Mouse (Mus musculus) hindbrain, embryonic 11.5 days (tissue): ENCODE results near the gene Rfc1. TPM values are rescaled to one million over a fixed set of nuclear protein-coding genes. Genes with fewer than 3 reads are reported as not detected.
"Not testable (repeated sequence)": the region's sequence is repeated elsewhere in the genome, so short reads cannot be mapped to it uniquely, and the experiment has no call there.

ENCODE experiments used
- ATAC-seq: fragments of 200-750 bp; cut with Nextera tagmentation; 2 replicates; pipeline ENCODE4 v1.8.0; 2017; ENCODE audit warnings: mild to moderate bottlenecking, moderate TSS enrichment, moderate library complexity; ENCODE audit not compliant: low FRiP score
- DNase-seq: peaks from one replicate; pipeline ENCODE4 v3.0.0-alpha.2; 2015; ENCODE audit warnings: low spot score
- H3K27ac ChIP-seq: fragments of 300-500 bp; sonication (generic); 2 replicates; pipeline ENCODE4 v1.5.1; 2014; ENCODE audit warnings: mild to moderate bottlenecking, low read depth, low read length
- H3K27me3 ChIP-seq: fragments of 300-500 bp; sonication (generic); 2 replicates; pipeline ENCODE4 v1.6.1; 2014; ENCODE audit warnings: mild to moderate bottlenecking, low read length, moderate library complexity, mixed read lengths; ENCODE audit not compliant: control insufficient read depth, insufficient read depth
- H3K36me3 ChIP-seq: fragments of 300-500 bp; sonication (generic); 2 replicates; pipeline ENCODE4 v1.6.1; 2014; ENCODE audit warnings: mild to moderate bottlenecking, low read length, moderate library complexity, mixed read lengths; ENCODE audit not compliant: control insufficient read depth, insufficient read depth
- H3K4me1 ChIP-seq: fragments of 300-500 bp; sonication (generic); replicated peaks from 2 replicates; pipeline ENCODE4 v1.6.1; 2014; ENCODE audit warnings: low read length, mixed read lengths; ENCODE audit not compliant: control insufficient read depth, insufficient read depth
- H3K4me2 ChIP-seq: fragments of 300-500 bp; sonication (generic); replicated peaks from 2 replicates; pipeline ENCODE4 v1.6.1; 2014; ENCODE audit warnings: mild to moderate bottlenecking, low read depth, low read length
- H3K4me3 ChIP-seq: fragments of 300-500 bp; sonication (generic); 2 replicates; pipeline ENCODE4 v1.5.1; 2014; ENCODE audit warnings: low read depth, low read length
- H3K9ac ChIP-seq: fragments of 300-500 bp; sonication (generic); 2 replicates; pipeline ENCODE4 v1.6.1; 2014; ENCODE audit warnings: low read depth, low read length
- H3K9me3 ChIP-seq: fragments of 300-500 bp; sonication (generic); 2 replicates; pipeline ENCODE4 v1.6.1; 2016; ENCODE audit warnings: low read length; ENCODE audit not compliant: control insufficient read depth
- WGBS: fragments of 180-500 bp; shearing (Covaris S2); extraction: QIAGEN DNeasy Blood & Tissue Kit; methylation state at CpG from one replicate; pipeline ENCODE4 v1.1.7; 2014; 5-methylcytosine and 5-hydroxymethylcytosine counted together
- polyA plus RNA-seq: library from polyadenylated mRNA; unstranded; fragments of >200 nt; fragmentation: Nextera tagmentation; extraction: Ambion mirVana; gene quantifications from 2 replicates; pipeline ENCODE4 v1.2.1, GENCODE M21; 2014

Gene Rfc1
- polyA plus RNA-seq, 1 experiment from 2014 or later: 81.1 TPM

DNA sequence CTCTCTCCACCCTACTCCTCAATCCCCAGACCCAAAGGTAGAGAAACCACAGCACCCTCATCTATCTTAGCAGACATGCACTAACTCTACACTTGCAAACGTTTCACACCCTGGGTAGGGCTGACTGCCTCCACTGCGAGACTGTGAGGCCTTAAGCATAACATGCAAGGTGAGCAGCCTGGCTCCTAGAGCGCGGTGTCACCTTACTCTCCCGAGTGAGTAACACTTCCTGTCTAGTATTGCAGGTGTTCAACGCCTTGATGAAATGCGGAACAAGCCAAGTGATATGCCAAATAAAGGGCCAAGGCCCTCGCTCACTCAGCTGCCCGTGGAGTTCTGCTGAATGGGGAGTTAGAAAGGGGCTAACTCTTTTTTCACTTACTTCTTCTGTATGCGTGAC lies 13.3 kb downstream of the Rfc1 start:
- H3K9ac ChIP-seq: no peak overlapping the region
- H3K4me1 ChIP-seq: no peaks in the 10 kb centered on the region
- WGBS: 84% methylated on average over 10 of the region's 10 CpGs
- H3K9me3 ChIP-seq: no peaks in the 10 kb centered on the region
- H3K27ac ChIP-seq: no peak overlapping the region
- H3K4me3 ChIP-seq: no peak overlapping the region
- H3K27me3 ChIP-seq: no peaks in the 10 kb centered on the region
- DNase-seq: no peak
- no peaks in the 10 kb centered on the region for H3K36me3 ChIP-seq
- ATAC-seq: no peak
- no peak overlapping the region for H3K4me2 ChIP-seq

- Histone ChIP-seq H3K4me1 (no peaks in the 10 kb centered on the region), H3K4me3 (no peak overlapping the region), H3K9ac (no peak overlapping the region), H3K36me3 (no peaks in the 10 kb centered on the region; the same call in 1 of the 2 replicates), H3K4me2 (no peak overlapping the region), H3K9me3 (no peaks in the 10 kb centered on the region), H3K27ac (no peak overlapping the region), H3K27me3 (no peaks in the 10 kb centered on the region)
- DNase-seq (no peak), ATAC-seq (no peak)
- 90% methylated on average over 9 of the region's 9 CpGs for WGBS
Observed at GRCm38 (mm10) chr5:65319176-65319575, 16.3 kb downstream of the Rfc1 start.

DNA sequence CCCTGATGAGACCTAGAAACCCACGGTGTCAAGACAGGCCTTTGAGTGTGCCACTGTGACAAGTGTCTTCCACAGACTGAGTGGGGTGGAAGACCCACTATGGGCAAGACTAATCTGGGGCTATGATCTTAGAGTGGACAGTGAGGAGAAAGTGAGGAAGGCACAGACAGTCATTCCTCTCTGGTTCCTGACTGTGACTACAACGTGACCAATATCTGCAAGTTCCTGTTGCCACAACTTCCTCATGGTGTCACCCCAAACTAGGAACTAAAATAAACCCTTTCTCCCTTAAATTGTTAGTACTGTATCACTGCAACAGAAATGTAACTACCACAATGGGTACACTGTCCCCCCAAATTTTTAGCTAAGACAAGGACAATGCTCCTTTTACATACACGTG lies 26.6 kb downstream of the Rfc1 start:
- no peak overlapping the region for H3K4me2 ChIP-seq
- no peaks in the 10 kb centered on the region for H3K4me1 ChIP-seq
- 96% methylated on average over 3 of the region's 3 CpGs for WGBS
- H3K9me3 ChIP-seq: no peaks in the 10 kb centered on the region
- no peaks in the 10 kb centered on the region for H3K36me3 ChIP-seq
- H3K9ac ChIP-seq: no peak overlapping the region
- no peak overlapping the region for H3K4me3 ChIP-seq
- ATAC-seq (no peak), DNase-seq (no peak)
- no peak overlapping the region for H3K27ac ChIP-seq
- H3K27me3 ChIP-seq: no peaks in the 10 kb centered on the region

DNA sequence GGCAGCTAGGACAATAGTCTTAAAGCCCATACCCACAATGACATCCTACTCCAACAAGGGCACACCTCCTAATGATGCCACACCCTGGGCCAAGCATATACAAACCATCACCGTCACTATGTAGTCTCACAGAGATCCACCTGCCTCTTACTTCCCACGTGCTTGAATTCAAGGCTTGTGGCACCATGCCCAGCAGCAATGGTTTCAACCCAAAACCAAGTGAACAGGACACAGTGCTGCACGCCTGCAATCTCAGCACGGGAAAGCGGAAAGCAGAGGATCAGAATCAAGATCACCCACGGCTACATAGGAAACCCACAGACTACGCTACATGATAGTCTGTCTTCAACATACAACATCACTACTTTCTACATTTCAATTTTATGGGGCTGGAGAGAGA lies 27.3 kb downstream of the Rfc1 start:
- no peak for ATAC-seq
- no peak overlapping the region for H3K9ac ChIP-seq
- no peaks in the 10 kb centered on the region for H3K4me1 ChIP-seq
- H3K4me2 ChIP-seq: no peak overlapping the region
- H3K27ac ChIP-seq: no peak overlapping the region
- H3K9me3 ChIP-seq: no peaks in the 10 kb centered on the region
- H3K27me3 ChIP-seq: no peaks in the 10 kb centered on the region
- no peak overlapping the region for H3K4me3 ChIP-seq
- no peaks in the 10 kb centered on the region for H3K36me3 ChIP-seq
- 95% methylated on average over 7 of the region's 7 CpGs for WGBS
- DNase-seq: no peak

- H3K9ac ChIP-seq: no peak overlapping the region
- H3K27ac ChIP-seq: no peak overlapping the region
- 89% methylated on average over 9 of the region's 9 CpGs for WGBS
- H3K9me3 ChIP-seq: no peaks in the 10 kb centered on the region
- no peak for DNase-seq
- H3K4me2 ChIP-seq: no peak overlapping the region
- H3K27me3 ChIP-seq: no peaks in the 10 kb centered on the region
- ATAC-seq: no peak
- H3K4me1 ChIP-seq: no peaks in the 10 kb centered on the region
- no peaks in the 10 kb centered on the region for H3K36me3 ChIP-seq
- no peak overlapping the region for H3K4me3 ChIP-seq
Observed at GRCm38 (mm10) chr5:65305516-65305915, 30.0 kb downstream of the Rfc1 start.

GRCm38 (mm10) chr5:65300121-65300520 lies 35.3 kb downstream of the Rfc1 start:
- 90% methylated on average over 9 of the region's 9 CpGs for WGBS
- no peak for ATAC-seq
- no peak overlapping the region for H3K27ac ChIP-seq
- H3K4me1 ChIP-seq: no peaks in the 10 kb centered on the region
- no peak overlapping the region for H3K4me3 ChIP-seq
- H3K27me3 ChIP-seq: no peaks in the 10 kb centered on the region
- H3K9ac ChIP-seq: no peak overlapping the region
- 0 out of 2 replicates have a peak, but pooled peaks cover 2% of the 10 kb centered on the region for H3K36me3 ChIP-seq
- no peak for DNase-seq
- no peaks in the 10 kb centered on the region for H3K9me3 ChIP-seq
- H3K4me2 ChIP-seq: no peak overlapping the region

DNA sequence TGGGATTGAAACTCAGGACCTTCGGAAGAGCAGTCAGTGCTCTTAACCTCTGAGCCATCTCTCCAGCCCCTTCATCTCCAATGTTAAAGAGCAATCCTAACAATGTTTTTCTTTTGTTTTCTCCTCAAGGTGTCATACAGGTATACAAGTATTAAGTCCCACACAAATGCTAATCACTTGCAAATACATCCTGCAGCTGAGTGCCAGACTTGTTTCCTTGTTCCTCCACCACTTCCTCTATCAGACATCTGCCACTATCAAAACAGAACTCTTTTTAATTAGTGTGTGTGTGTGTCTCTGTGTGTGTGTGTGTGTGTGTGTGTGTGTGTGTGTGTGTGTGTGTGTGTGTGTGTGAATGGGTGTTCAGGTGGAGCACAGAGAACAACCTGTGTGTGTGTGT lies 35.8 kb downstream of the Rfc1 start:
- not testable (repeated sequence) for H3K4me3 ChIP-seq, H3K27ac ChIP-seq, ATAC-seq, H3K4me2 ChIP-seq, H3K36me3 ChIP-seq, H3K9me3 ChIP-seq, H3K9ac ChIP-seq, DNase-seq, H3K27me3 ChIP-seq, H3K4me1 ChIP-seq
- 97% methylated on average over 1 of the region's 1 CpGs for WGBS

GRCm38 (mm10) chr5:65298167-65298950 lies 37.1 kb downstream of the Rfc1 start:
- 0 out of 2 replicates have a peak, but pooled peaks cover 2% of the 10 kb centered on the region for H3K36me3 ChIP-seq
- WGBS: 89% methylated on average over 7 of the region's 7 CpGs
- DNase-seq: no peak

GRCm38 (mm10) chr5:65294270-65294669 lies 41.2 kb downstream of the Rfc1 start:
- Histone ChIP-seq H3K9ac (no peak overlapping the region), H3K4me2 (no peak overlapping the region), H3K9me3 (no peaks in the 10 kb centered on the region), H3K4me3 (no peak overlapping the region), H3K4me1 (no peaks in the 10 kb centered on the region), H3K27ac (no peak overlapping the region), H3K27me3 (no peaks in the 10 kb centered on the region), H3K36me3 (0 out of 2 replicates have a peak, but pooled peaks cover 2% of the 10 kb centered on the region)
- 75% methylated on average over 2 of the region's 2 CpGs for WGBS
- no peak for ATAC-seq
- no peak for DNase-seq

More at GRCm38 (mm10) chr5:65298167-65298950, 37.1 kb downstream of the Rfc1 start:
- ATAC-seq: no peak
- H3K27me3 ChIP-seq: no peaks in the 10 kb centered on the region
- H3K4me2 ChIP-seq: no peak overlapping the region
- H3K4me3 ChIP-seq: no peak overlapping the region
- H3K4me1 ChIP-seq: no peaks in the 10 kb centered on the region
- no peaks in the 10 kb centered on the region for H3K9me3 ChIP-seq
- no peak overlapping the region for H3K9ac ChIP-seq
- no peak overlapping the region for H3K27ac ChIP-seq
